Mouse (Mus musculus) adrenal gland, postnatal 10 days (tissue): ENCODE data around the gene Antxr1. TPM values are rescaled to one million over a fixed set of nuclear protein-coding genes. Genes with fewer than 3 reads are reported as not detected.
A peak's percentile ranks its signal among the peaks of the same experiment; 100 is the strongest.

Experiments
- DNase-seq: peaks from one replicate; pipeline ENCODE4 v3.0.0; 2021; ENCODE audit warnings: mixed read lengths
- total RNA-seq, 2 experiments: library from RNA; stranded (reverse); gene quantifications; 2 replicates each; pipeline ENCODE4 v1.2.3; 2021

Antxr1 gene
- total RNA-seq, 2 experiments from 2014 or later: 29.4 to 34.9 TPM

GRCm38 (mm10) chr6:87292911-87293851 lies 42.4 kb downstream of the Antxr1 start:
- DNase-seq: no peak

GRCm38 (mm10) chr6:87287251-87287650 lies 48.4 kb downstream of the Antxr1 start:
- DNase-seq: no peak

GRCm38 (mm10) chr6:87285365-87285749 lies 50.3 kb downstream of the Antxr1 start:
- no peak for DNase-seq

- DNase-seq: no peak
Measured at GRCm38 (mm10) chr6:87284716-87285364, 50.8 kb downstream of the Antxr1 start.

GRCm38 (mm10) chr6:87282346-87282781 lies 53.3 kb downstream of the Antxr1 start:
- DNase-seq: peak; percentile 51

GRCm38 (mm10) chr6:87281771-87282170 lies 53.9 kb downstream of the Antxr1 start:
- DNase-seq: no peak

- peak; percentile 28 for DNase-seq
Measured at GRCm38 (mm10) chr6:87278151-87278550, 57.5 kb downstream of the Antxr1 start.

GRCm38 (mm10) chr6:87277527-87277926 lies 58.1 kb downstream of the Antxr1 start:
- DNase-seq: peak; percentile 27

GRCm38 (mm10) chr6:87276941-87277340 lies 58.7 kb downstream of the Antxr1 start:
- DNase-seq: no peak

GRCm38 (mm10) chr6:87274779-87275178 lies 60.8 kb downstream of the Antxr1 start:
- no peak for DNase-seq

- DNase-seq: no peak
Measured at GRCm38 (mm10) chr6:87273791-87274190, 61.8 kb downstream of the Antxr1 start.

GRCm38 (mm10) chr6:87273141-87273540 lies 62.5 kb downstream of the Antxr1 start:
- no peak for DNase-seq

GRCm38 (mm10) chr6:87272202-87272601 lies 63.4 kb downstream of the Antxr1 start:
- DNase-seq: no peak

- no peak for DNase-seq
Measured at GRCm38 (mm10) chr6:87270452-87270851, 65.2 kb downstream of the Antxr1 start.

GRCm38 (mm10) chr6:87269950-87270349 lies 65.7 kb downstream of the Antxr1 start:
- DNase-seq: no peak

GRCm38 (mm10) chr6:87262666-87263065 lies 73.0 kb downstream of the Antxr1 start:
- no peak for DNase-seq

- DNase-seq: peak; percentile 27
Measured at GRCm38 (mm10) chr6:87258976-87259375, 76.6 kb downstream of the Antxr1 start.

- no peak for DNase-seq
Measured at GRCm38 (mm10) chr6:87257981-87258775, 77.4 kb downstream of the Antxr1 start.

- DNase-seq: no peak
Measured at GRCm38 (mm10) chr6:87257471-87257870, 78.2 kb downstream of the Antxr1 start.

- no peak for DNase-seq
Measured at GRCm38 (mm10) chr6:87255668-87256067, 80.0 kb downstream of the Antxr1 start.

- no peak for DNase-seq
Measured at GRCm38 (mm10) chr6:87254756-87255155, 80.9 kb downstream of the Antxr1 start.

GRCm38 (mm10) chr6:87251716-87252115 lies 83.9 kb downstream of the Antxr1 start:
- peak; percentile 18 for DNase-seq

GRCm38 (mm10) chr6:87250701-87251100 lies 84.9 kb downstream of the Antxr1 start:
- DNase-seq: no peak
